Mouse (Mus musculus) heart, postnatal 25 days (tissue): ENCODE measurements around the gene Gm14226. TPM values are rescaled to one million over a fixed set of nuclear protein-coding genes. Genes with fewer than 3 reads are reported as not detected.
A peak's percentile ranks its signal among the peaks of the same experiment; 100 is the strongest.
"Not testable (repeated sequence)": the region's sequence is repeated elsewhere in the genome, so short reads cannot be mapped to it uniquely, and the experiment has no call there.

Source experiments
- DNase-seq: peaks from one replicate; pipeline ENCODE4 v3.0.0; 2022; ENCODE audit warnings: low spot score
- intact Hi-C: fragments of 180-260 bp; cut with DNase I; formaldehyde crosslinking; loops from one replicate; pipeline ENCODE4 v1.15.1; 2025
- total RNA-seq, 2 experiments: library from RNA; stranded (reverse); gene quantifications; 2 replicates each; pipeline ENCODE4 v1.2.3; 2021

Gm14226 gene
- total RNA-seq, 2 experiments from 2014 or later = 0.13 to 0.17 TPM

DNA sequence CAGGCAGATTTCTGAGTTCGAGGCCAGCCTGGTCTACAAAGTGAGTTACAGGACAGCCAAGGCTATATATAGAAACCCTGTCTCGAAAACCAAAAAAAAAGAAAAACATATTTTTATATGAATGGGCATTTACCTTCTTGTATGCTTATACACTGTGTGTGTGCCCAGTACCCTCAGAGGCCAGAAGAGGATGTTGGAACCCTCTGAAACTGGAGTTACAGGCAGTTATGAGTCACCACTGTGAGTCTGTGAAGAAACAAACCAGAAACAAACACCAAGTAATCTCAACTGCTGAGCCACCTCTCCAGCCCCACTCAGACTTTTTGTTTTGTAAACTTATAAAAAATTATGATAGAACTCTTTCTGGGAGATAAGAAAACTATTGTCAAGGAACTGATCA is 28.7 kb downstream of the Gm14226 start:
- intact Hi-C loops = no loop called here
- no peak for DNase-seq

DNA sequence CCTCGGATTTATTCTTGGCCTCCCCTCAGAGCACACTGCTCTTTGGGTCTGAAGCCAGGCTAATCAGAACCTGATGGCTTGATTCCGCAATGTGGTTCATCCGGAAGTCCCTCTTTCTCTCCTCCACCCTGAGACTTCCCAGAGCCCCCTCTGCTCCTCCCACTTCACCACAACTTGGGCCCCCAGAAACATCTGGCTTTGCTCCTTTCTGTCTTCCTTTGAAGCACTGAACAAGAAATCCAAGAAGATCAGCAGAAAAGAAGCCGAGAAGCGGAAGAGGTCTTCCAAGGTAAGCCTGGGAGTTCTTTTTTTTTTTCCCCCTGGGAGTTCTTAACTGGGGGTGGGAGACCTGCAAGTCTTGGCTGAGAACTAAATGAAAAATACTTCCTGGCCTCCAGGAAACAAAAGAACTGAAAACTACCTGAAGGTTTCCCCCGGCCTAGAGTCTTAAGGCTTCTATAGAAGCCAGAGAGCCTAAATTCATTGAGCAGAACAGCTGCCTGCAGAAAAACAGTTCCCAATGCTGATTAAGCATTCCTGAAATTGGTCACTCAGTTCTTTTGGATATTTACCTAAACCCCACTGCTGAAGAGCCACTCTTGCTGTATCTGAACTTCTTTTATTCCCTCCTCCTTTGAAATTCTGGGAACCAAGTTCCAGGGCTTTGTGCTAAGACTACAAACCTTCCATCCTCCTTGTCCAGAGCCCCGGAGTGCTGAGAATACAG is 29.5 kb downstream of the Gm14226 start:
- no peak for DNase-seq
- intact Hi-C loops = no loop called here

DNA sequence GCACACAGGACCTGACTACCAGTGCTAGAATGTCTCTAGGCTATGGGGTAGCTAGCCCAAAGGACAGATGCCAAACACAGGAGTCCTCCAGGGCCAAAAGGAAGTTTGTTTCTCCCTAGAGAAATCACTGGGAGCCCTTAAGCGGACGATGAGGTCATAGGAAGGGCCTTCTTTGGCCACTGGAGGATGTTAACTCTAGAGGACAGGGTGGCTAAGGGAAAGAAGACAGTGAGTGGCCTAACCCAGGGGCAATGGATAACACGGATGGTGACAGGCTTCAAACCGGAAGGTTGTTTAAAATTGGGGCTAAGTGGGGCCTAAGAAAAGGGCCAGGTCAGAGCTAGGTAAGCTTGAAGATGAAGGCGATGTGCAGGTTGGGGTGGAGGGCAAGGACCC is 32.0 kb downstream of the Gm14226 start:
- intact Hi-C loops = no loop called here

DNA sequence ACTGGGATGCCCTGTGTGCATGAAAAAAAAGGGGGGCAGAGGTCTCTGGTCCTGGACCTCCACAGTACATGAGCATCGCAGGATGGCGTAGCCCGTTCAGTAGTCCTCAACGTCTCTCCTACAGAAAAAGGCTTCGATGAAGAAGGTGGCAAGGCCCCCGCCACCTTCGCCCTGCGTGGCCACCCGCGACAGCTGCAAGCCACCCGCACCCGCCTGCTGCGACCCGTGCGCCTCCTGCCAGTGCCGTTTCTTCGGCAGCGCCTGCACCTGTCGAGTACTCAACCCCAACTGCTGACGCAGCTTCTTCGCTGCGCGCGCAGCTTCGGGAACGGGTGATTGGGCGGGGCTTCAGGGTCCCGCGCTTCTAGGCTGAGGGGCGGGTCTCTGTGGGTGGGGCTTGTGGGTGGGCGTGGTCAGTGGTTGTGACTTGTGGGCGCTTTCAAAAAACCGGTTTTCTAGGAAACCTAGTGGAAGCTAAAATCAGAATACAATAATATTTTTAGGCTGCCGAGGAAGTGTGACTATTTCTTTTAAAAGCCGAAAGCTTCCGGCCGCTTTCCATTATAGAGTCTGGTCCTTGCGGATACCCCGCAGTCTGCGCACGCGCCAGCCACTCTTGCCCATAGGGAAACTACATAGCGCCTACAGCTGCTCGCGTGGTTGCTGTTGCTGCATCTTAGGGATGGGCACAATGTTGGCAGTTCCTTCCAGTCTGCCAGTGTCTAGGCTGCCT is 32.6 kb downstream of the Gm14226 start:
- intact Hi-C loops = no loop called here
- peak; percentile 79 for DNase-seq

More for the DNA sequence above, 32.0 kb downstream of the Gm14226 start:
- DNase-seq = no peak

DNA sequence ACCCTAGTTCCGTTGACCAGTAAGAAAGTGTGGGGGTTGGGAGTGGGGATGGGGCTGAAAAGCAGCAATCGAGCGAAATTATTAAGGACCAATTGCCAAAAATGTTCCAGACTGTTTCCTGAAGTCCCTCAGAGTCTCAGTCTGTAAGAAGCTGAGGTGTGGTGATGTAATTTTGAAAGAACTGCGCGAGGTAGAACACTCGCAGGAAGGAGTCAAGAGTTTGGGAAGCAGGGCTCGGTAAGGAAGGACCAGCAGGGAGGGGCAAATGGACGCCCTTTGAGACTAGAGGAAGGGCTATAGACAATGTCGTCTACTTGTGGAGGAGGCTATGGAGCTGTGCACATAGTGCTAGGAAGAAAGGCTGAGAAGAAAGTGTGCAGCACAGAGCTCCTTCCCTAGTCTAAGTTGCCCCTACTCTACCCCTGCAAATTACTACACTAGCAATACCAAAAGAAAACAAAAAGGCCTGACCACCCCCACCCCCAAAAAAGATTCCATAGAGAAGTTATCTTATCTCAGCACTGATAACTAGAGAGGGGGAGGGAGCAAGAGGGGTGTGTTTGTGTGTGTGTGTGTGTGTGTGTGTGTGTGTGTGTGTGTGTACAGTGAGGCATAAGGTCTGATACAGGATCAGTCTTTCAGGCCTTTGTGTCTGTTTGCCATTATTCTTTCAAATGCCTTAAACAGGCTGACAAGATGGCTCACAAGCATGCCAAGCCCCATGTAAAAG is 33.7 kb downstream of the Gm14226 start:
- DNase-seq = no peak
- intact Hi-C loops = no loop called here

DNA sequence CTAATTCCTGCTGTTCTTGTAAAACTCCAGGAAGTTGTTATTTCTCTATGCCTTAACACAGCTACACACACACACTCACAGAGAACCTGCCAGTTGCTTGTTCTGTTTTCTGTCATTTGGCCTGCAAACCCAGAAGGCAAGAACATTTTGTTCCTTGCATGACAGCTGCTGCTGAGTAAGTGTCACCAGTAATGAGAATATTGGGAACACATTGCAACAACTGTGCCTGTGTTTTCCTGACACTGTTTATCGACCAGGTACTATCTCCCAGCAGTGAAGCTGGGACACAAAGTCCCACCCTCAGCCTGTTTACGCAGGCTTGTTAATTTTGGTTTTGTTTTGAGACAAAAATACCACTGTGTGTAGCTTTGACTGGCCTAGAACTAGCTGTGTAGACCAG is 34.6 kb downstream of the Gm14226 start:
- intact Hi-C loops = no loop called here
- DNase-seq = no peak

DNA sequence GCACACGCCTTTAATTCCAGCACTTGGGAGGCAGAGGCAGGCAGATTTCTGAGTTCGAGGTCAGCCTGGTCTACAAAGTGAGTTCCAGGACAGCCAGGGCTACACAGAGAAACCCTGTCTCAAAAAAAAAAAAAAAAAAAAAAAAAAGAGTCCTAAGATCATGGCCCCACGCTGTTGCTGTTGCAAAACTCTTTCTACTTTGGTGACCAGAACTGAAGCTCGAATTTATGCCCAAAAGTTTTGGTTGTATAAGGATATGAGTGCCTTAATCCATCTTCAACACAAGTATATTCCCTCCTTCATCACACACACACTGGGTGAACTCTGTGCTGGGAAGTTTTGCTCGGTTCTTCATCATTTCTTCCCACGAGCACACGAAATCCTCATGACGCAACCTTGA is 35.4 kb downstream of the Gm14226 start:
- DNase-seq, intact Hi-C loops: not testable (repeated sequence)

DNA sequence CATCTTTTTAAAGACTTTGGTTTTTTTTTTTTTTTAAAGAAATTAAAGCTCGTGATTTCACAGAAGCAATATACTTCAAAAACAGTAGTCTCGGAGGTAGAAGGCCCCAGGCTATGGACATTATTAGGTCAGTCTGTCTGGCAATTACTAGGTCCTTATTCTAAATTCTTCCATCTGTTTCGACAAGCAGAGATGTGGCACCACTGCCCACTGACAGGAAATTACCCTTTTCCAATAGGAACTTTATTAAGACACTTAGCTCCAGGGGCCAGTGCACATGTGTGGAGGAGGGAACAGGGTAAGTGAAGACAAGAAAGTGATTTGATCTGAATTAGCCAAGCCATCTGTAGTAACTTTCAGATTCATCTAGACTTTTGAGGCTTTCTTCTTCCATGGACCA is 36.6 kb downstream of the Gm14226 start:
- no peak for DNase-seq
- intact Hi-C loops = no loop called here

DNA sequence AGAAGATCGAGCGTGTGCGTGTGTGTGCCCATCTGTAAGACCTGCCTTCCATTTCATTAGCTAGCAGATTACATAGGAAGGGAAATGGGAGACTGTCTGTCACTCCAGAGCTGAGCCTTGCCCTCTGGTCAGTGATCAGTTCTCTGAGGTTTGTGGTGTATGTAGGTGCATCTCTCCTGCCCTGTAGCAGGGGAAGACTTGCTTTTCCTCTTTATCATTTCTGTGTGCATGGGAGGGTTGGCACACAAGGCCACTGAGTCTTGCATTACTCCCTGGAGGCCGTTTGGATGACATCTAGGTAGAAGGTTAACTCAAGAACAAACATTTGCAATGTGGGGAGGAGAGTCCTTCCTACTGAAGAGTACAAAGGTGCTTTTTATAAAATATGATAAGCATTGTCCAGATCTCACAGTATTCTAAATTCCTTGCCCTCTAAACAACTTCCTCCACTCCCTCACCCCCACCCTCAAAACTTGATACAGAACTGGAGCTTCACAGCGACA is 38.1 kb downstream of the Gm14226 start:
- no peak for DNase-seq
- intact Hi-C loops = no loop called here

DNA sequence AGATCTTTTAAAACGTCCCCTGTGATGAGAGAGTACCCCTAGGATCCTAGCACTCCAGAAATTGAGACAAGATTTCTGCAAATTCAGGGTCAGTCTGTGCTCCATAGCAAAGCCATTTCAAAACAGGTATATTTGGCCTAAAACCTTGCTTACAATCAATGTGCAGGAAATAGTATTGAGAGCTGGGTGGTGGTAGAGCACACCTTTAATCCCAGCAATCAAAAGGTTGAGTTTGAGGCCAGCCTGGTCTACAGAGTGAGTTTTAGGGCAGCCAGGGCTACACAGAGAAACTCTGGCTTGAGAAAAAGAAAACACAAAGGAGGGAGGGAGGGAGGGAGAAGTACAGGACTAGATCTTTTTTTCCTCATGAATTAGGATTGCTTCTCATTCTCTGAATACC is 39.3 kb downstream of the Gm14226 start:
- intact Hi-C loops = no loop called here
- DNase-seq = no peak

DNA sequence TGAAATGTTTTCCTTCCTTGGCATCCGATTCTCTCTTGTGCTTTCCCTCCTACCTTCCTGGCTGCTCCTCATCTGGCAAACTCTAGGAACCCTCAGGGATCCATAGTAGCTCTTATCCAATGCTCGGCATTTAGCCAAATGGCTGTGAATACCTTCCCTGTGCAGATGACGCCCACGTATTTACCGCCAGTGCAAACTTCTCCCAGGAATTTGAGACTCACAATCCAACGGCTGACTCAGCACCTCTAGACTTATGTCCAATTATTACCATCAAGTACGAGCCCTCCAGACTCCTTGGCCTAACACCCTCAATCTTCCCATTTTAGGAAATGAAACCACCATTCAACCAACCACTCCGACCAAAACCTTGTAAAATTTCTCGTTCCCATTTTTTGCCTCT is 53.0 kb downstream of the Gm14226 start:
- no peak for DNase-seq
- intact Hi-C loops = loop anchor here (5.0 kb wide), 1 partner anchor 61 kb away; the partner anchor contains the start of gene Itch

DNA sequence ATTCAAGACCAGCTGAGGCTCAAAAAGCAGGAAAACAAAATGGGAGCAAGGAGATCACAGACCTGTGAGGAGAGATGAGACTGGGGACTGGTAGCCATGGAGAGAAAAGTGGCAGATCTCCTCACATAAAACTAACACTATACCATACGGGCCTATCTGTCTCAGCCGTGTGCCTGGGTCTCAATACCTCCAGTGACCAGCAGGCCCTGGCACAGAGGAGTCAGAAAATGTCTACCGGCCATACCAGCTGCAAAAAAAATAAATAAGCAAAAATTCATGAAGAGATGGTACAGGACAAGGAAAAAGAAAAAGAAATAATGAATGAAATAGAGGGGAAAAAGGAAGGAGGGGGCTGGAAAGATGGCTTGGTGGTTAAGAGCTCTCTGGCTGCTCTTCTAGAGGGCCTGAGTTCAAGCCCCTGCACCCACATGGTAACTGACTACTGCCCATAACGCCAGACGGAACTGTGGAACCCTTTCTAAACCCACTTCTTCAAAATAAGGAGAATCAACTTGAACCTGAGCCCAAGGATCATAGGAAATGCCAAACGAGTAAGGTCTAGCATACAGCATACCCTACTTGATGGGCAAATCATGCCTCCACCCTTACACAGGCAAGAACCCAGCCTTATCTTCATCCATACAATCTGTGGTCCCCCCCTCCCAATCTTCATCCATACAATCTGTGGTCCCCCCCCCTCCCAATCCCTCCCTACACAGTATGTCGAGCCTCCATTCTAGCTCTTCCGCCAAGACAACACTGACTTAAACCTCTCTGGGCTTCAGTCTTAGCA is 54.5 kb downstream of the Gm14226 start:
- intact Hi-C loops = loop anchor here (5.0 kb wide), 1 partner anchor 60 kb away; the partner anchor contains the start of gene Itch
- no peak for DNase-seq

DNA sequence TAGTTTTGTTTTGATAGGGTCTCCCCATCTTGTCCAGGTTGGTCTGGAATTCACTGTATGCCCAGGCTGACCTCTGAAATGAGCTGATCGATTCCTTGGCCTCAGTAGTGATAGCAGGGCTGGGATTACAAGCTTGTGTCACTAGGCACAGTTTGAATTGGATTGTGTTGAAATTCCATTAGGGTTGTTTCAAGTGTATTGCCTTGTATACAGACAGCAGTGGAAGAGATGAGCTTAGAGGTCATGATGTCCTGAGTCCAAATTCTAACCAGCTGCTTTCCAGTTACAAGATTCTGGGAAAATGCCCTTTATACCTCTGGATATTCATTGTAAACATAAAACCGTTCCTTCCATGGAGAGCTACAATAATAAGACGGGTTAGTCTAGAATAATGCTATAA is 55.3 kb downstream of the Gm14226 start:
- DNase-seq = no peak
- intact Hi-C loops = loop anchor here (5.0 kb wide), 1 partner anchor 59 kb away; the partner anchor contains the start of gene Itch

DNA sequence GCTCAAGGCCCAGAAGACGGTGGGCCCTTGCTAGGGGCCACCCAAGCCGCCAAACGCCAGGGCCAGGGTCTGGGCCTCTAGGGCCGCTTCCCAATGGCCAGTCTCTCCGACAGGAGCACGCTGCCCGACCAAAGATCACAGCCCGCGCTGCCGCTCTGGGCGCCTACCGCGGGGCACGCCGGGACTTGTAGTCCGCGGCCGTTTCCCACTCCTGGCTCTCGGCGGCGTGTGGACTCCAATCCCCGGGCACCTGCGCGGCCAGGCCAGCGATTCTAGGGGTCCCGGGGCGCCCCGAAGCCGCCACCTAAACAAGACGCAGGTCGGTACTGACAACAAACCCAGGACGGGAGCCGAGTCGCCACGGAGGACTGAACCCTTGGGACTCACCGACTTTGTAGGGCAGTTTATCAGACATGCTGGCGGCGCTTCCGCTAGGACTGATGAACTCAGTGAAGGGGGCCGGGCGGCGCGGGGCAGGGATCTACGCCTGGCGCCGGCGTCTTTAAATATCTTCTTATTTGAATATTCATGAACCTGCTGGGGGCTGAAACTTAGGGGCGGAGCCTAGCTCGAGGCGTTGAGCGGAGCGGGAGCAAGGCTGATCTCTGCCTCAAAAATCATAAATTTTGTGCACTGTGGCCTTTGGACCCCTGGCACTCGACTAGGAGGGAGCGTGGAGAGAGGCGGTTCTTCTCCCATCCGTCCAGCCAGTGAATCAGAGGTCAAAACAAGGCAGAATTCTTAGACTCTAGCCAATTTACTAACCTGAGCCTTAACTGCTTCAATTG is 56.1 kb downstream of the Gm14226 start, which contains the start of gene Ahcy:
Gene Ahcy, minus strand, starts transcription at position 520 of the 788 bp plus-strand sequence.
- peak; percentile 79 for DNase-seq
- intact Hi-C loops = loop anchor here (5.0 kb wide), 1 partner anchor 58 kb away; the partner anchor contains the start of gene Itch

DNA sequence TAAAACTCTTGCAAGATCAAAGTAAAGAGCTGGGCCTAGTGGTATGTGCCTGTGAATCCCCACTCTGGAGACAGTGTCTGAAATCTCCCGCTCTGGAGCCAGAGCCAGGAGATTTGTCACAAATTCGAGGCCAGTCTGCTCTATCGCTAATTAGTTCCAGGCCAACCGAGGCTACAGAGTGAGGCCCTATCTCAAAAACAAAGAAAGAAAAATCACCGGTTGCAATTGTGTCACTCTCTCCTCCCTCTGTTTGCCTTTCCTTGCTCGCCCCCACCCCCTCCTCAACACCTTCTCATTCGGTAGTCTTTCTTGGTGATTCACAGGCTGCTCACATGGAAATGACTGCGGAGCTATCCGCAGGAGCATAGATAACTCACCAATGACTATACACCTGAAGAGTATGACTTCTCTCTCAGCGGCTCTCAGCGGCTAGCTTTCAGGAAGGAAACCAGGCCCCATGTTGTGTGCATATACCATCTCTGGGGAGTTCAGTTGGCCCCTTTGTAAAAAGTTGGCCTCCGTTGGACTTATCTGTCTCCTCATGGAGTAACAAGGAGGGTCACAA is 56.8 kb downstream of the Gm14226 start:
- intact Hi-C loops = loop anchor here (5.0 kb wide), 1 partner anchor 57 kb away; the partner anchor contains the start of gene Itch
- no peak for DNase-seq

DNA sequence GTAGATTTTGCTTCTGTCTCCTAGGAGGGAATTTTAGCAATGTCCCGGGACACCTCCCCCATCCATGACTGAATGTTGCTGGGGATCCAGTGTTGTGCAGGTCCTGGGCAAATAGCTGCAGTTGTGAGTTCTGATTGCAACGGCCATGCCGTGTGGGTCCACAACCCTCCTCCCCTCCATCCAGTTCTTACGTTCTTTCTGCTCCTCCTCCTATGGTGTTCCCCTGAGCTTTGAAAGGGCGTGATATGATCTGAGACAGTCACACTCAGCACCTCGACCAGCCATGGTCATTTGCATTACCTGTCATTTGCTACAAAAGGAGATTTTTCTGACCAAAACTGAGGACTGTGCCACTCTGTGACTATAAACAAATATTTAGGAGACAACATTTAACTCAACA is 57.6 kb downstream of the Gm14226 start:
- DNase-seq = no peak
- intact Hi-C loops = no loop called here
